Mouse (Mus musculus): ENCODE measurements around the gene Yes1. TPM values are rescaled to one million over a fixed set of nuclear protein-coding genes. Genes with fewer than 3 reads are reported as not detected.

Gene Yes1
- polyA plus RNA-seq (2015; fragmentation: Nextera tagmentation; extraction: Ambion mirVana), result 19.8 and 21.5 TPM in 2 replicates

- under 1% methylated on average over 50 of the region's 69 CpGs for WGBS
- Histone ChIP-seq H3K27me3 (no peaks in the 10 kb centered on the region), H3K4me3 (replicated peaks) (peak within 1 kb of the TSS; percentile 92), H3K27ac (peak within 1 kb of the TSS; percentile 90), H3K9me3 (no peaks in the 10 kb centered on the region), H3K4me1 (replicated peaks) (peaks cover 20% of the 10 kb centered on the region), H3K9ac (replicated peaks) (peak within 1 kb of the TSS; percentile 89), H3K4me2 (replicated peaks) (peak within 1 kb of the TSS; percentile 77), H3K36me3 (no peaks in the 10 kb centered on the region)
- peak; percentile 96 for ATAC-seq
Measured at GRCm38 (mm10) chr5:32610801-32611340, at the start of gene Yes1. TSS of gene Yes1 (plus strand) at chr5:32611171.

GRCm38 (mm10) chr5:32564697-32565096 is 46.3 kb upstream of the Yes1 start:
- ATAC-seq, result no peak
- H3K9ac ChIP-seq (replicated peaks), result no peak overlapping the region
- no peaks in the 10 kb centered on the region for H3K27me3 ChIP-seq
- H3K4me1 ChIP-seq (replicated peaks), result no peaks in the 10 kb centered on the region
- H3K4me2 ChIP-seq (replicated peaks), result no peak overlapping the region
- no peak overlapping the region for H3K4me3 ChIP-seq (replicated peaks)
- H3K27ac ChIP-seq, result no peak overlapping the region
- WGBS, result 96% methylated on average over 1 of the region's 1 CpGs
- H3K9me3 ChIP-seq, result no peaks in the 10 kb centered on the region
- H3K36me3 ChIP-seq, result no peaks in the 10 kb centered on the region

- Histone ChIP-seq H3K36me3 (no peaks in the 10 kb centered on the region), H3K27me3 (no peaks in the 10 kb centered on the region), H3K4me3 (replicated peaks) (no peak overlapping the region), H3K9ac (replicated peaks) (no peak overlapping the region), H3K4me2 (replicated peaks) (no peak overlapping the region), H3K4me1 (replicated peaks) (no peaks in the 10 kb centered on the region), H3K9me3 (no peaks in the 10 kb centered on the region), H3K27ac (no peak overlapping the region)
- ATAC-seq, result no peak
- 86% methylated on average over 5 of the region's 5 CpGs for WGBS
Measured at GRCm38 (mm10) chr5:32571802-32572201, 39.2 kb upstream of the Yes1 start.

- no peak overlapping the region for H3K4me2 ChIP-seq (replicated peaks)
- no peak overlapping the region for H3K9ac ChIP-seq (replicated peaks)
- no peak overlapping the region for H3K4me3 ChIP-seq (replicated peaks)
- no peaks in the 10 kb centered on the region for H3K27me3 ChIP-seq
- no peaks in the 10 kb centered on the region for H3K4me1 ChIP-seq (replicated peaks)
- no peak overlapping the region for H3K27ac ChIP-seq
- H3K9me3 ChIP-seq, result no peaks in the 10 kb centered on the region
- WGBS, result 15% methylated on average over 5 of the region's 5 CpGs
- no peaks in the 10 kb centered on the region for H3K36me3 ChIP-seq
- no peak for ATAC-seq
Measured at GRCm38 (mm10) chr5:32588136-32588535, 22.8 kb upstream of the Yes1 start.

GRCm38 (mm10) chr5:32593793-32594192 is 17.2 kb upstream of the Yes1 start:
- Histone ChIP-seq H3K9me3 (no peaks in the 10 kb centered on the region), H3K36me3 (no peaks in the 10 kb centered on the region), H3K9ac (replicated peaks) (no peak overlapping the region), H3K4me3 (replicated peaks) (no peak overlapping the region), H3K27me3 (no peaks in the 10 kb centered on the region), H3K27ac (no peak overlapping the region), H3K4me2 (replicated peaks) (no peak overlapping the region), H3K4me1 (replicated peaks) (no peaks in the 10 kb centered on the region)
- ATAC-seq, result no peak
- WGBS, result 27% methylated on average over 4 of the region's 4 CpGs

- Histone ChIP-seq H3K4me3 (replicated peaks) (no peak overlapping the region), H3K36me3 (no peaks in the 10 kb centered on the region), H3K27me3 (no peaks in the 10 kb centered on the region), H3K9me3 (no peaks in the 10 kb centered on the region), H3K4me2 (replicated peaks) (no peak overlapping the region), H3K9ac (replicated peaks) (no peak overlapping the region), H3K27ac (no peak overlapping the region), H3K4me1 (replicated peaks) (no peaks in the 10 kb centered on the region)
- 70% methylated on average over 5 of the region's 5 CpGs for WGBS
- no peak for ATAC-seq
Measured at GRCm38 (mm10) chr5:32594358-32594757, 16.6 kb upstream of the Yes1 start.

- 92% methylated on average over 1 of the region's 1 CpGs for WGBS
- Histone ChIP-seq H3K27ac (no peak overlapping the region), H3K4me1 (replicated peaks) (peaks cover 6% of the 10 kb centered on the region), H3K36me3 (no peaks in the 10 kb centered on the region), H3K27me3 (no peaks in the 10 kb centered on the region), H3K4me2 (replicated peaks) (no peak overlapping the region), H3K4me3 (replicated peaks) (no peak overlapping the region), H3K9me3 (no peaks in the 10 kb centered on the region), H3K9ac (replicated peaks) (no peak overlapping the region)
- no peak for ATAC-seq
Measured at GRCm38 (mm10) chr5:32605911-32606310, 5.1 kb upstream of the Yes1 start.

GRCm38 (mm10) chr5:32607776-32608355 is 3.1 kb upstream of the Yes1 start:
- WGBS, result 46% methylated on average over 2 of the region's 2 CpGs
- Histone ChIP-seq H3K4me3 (replicated peaks) (no peak overlapping the region), H3K36me3 (no peaks in the 10 kb centered on the region), H3K4me1 (replicated peaks) (peaks cover 14% of the 10 kb centered on the region), H3K4me2 (replicated peaks) (no peak overlapping the region), H3K27ac (no peak overlapping the region), H3K9me3 (no peaks in the 10 kb centered on the region), H3K27me3 (no peaks in the 10 kb centered on the region), H3K9ac (replicated peaks) (no peak overlapping the region)
- no peak for ATAC-seq

GRCm38 (mm10) chr5:32608516-32608915 is 2.5 kb upstream of the Yes1 start:
- Histone ChIP-seq H3K4me2 (replicated peaks) (no peak overlapping the region), H3K27me3 (no peaks in the 10 kb centered on the region), H3K4me1 (replicated peaks) (peaks cover 14% of the 10 kb centered on the region), H3K9me3 (no peaks in the 10 kb centered on the region), H3K9ac (replicated peaks) (no peak overlapping the region), H3K27ac (no peak overlapping the region), H3K4me3 (replicated peaks) (no peak overlapping the region), H3K36me3 (no peaks in the 10 kb centered on the region)
- 96% methylated on average over 4 of the region's 4 CpGs for WGBS
- ATAC-seq, result no peak

GRCm38 (mm10) chr5:32610064-32610800 is 739 bp upstream of the Yes1 start:
- Histone ChIP-seq H3K4me2 (replicated peaks) (peak overlapping the region; percentile 77), H3K36me3 (no peaks in the 10 kb centered on the region), H3K4me3 (replicated peaks) (peak overlapping the region; percentile 92), H3K4me1 (replicated peaks) (peaks cover 20% of the 10 kb centered on the region), H3K9me3 (no peaks in the 10 kb centered on the region), H3K27ac (peak overlapping the region; percentile 90), H3K9ac (replicated peaks) (peak overlapping the region; percentile 89), H3K27me3 (no peaks in the 10 kb centered on the region)
- 19% methylated on average over 21 of the region's 21 CpGs for WGBS
- no peak; the same call in 1 of the 2 replicates for ATAC-seq

- Histone ChIP-seq H3K4me2 (replicated peaks) (peak overlapping the region; percentile 77), H3K9me3 (no peaks in the 10 kb centered on the region), H3K27me3 (no peaks in the 10 kb centered on the region), H3K9ac (replicated peaks) (peak overlapping the region; percentile 89), H3K27ac (peak overlapping the region; percentile 90), H3K4me1 (replicated peaks) (peaks cover 20% of the 10 kb centered on the region), H3K36me3 (no peaks in the 10 kb centered on the region), H3K4me3 (replicated peaks) (peak overlapping the region; percentile 92)
- under 1% methylated on average over 47 of the region's 54 CpGs for WGBS
- ATAC-seq, result peak; percentile 86
Measured at GRCm38 (mm10) chr5:32611341-32611961, 480 bp downstream of the Yes1 start.

GRCm38 (mm10) chr5:32614291-32614690 is 3.3 kb downstream of the Yes1 start:
- ATAC-seq, result no peak
- H3K4me2 ChIP-seq (replicated peaks), result no peak overlapping the region
- no peaks in the 10 kb centered on the region for H3K27me3 ChIP-seq
- peaks cover 20% of the 10 kb centered on the region for H3K4me1 ChIP-seq (replicated peaks)
- peak overlapping the region; percentile 47; the same call in 1 of the 2 replicates for H3K27ac ChIP-seq
- H3K9me3 ChIP-seq, result no peaks in the 10 kb centered on the region
- H3K9ac ChIP-seq (replicated peaks), result no peak overlapping the region
- H3K36me3 ChIP-seq, result no peaks in the 10 kb centered on the region
- no peak overlapping the region for H3K4me3 ChIP-seq (replicated peaks)
- 83% methylated on average over 2 of the region's 2 CpGs for WGBS
